Mouse (Mus musculus): Measurements from ENCODE around the gene Dscaml1.

- TF ChIP-seq CTCF (IDR thresholded peaks at IDR 0.05; ENCODE audit: low read depth) (no peak), EP300 (IDR thresholded peaks at IDR 0.05; ENCODE audit: low read depth) (no peak)
These were observed 3.7 kb downstream of the Dscaml1 start for GRCm38 (mm10) chr9:45429951-45430697.
